ENCODE assay signal across 8 mouse cellular contexts in the genomic region with DNA sequence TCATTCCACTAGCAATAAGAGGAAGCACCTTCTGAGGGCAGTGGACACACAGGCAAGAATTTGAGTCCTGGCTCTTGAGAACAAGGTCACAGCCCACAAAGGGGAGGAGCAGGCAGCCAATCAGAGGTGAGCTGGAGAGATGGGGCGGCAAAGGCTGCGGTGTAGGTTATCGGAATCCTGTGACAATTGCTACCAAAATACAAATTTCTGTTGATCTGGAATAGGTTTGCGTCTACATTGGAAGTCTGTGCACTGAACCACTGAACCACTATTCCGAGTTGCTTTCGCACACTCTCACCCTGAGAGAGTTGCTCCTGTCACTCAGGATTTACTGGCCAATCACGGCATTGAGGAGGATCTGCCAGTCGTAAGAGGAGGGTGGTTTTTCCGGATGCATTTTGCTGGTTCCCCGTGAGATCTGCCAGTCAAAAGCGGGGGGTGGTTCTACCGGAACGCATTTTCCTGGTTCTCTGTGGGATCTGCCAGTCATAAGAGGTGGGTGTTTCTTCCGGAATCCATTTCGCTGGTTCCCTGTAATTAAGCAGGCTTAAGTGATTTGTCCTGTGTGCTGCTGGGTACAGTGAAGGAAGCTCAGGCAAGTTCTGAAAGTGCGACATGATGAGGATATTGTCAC. TPM values are rescaled to one million over a fixed set of nuclear protein-coding genes. Genes with fewer than 3 reads are reported as not detected.
DNase-seq lines count a peak whose midpoint lies in the region; ATAC-seq and TF ChIP-seq lines count a peak whose summit lies in the region.
"Not testable (repeated sequence)": the region's sequence is repeated elsewhere in the genome, so short reads cannot be mapped to it uniquely, and the experiment has no call there.

No protein-coding gene starts in this region.

- peak overlapping the region; percentile 52 for H3K9ac ChIP-seq in lung, postnatal 0 days (replicated peaks; ENCODE audit: low read depth)

- H3K27ac ChIP-seq in hindbrain, embryonic 10.5 days, result 0 out of 2 replicates have a peak overlapping the region, but pooled peaks have one; percentile 16
- not testable (repeated sequence) for H3K27ac ChIP-seq in lung, postnatal 0 days (ENCODE audit: low read length)

- not testable (repeated sequence) for TF ChIP-seq EP300 in lung, postnatal 0 days (IDR thresholded peaks at IDR 0.05)

- TF ChIP-seq CTCF in lung, postnatal 0 days (IDR thresholded peaks at IDR 0.05), result not testable (repeated sequence)

- H3K9me3 ChIP-seq in hindbrain, embryonic 10.5 days, result peaks cover 17% of the 10 kb centered on the region; the same call in 1 of the 2 replicates
- H3K9me3 ChIP-seq in lung, postnatal 0 days (ENCODE audit: low read length), result not testable (repeated sequence)

- H3K27me3 ChIP-seq in hindbrain, embryonic 10.5 days (ENCODE audit: insufficient read depth, poor library complexity, severe bottlenecking); lung, postnatal 0 days (replicated peaks; ENCODE audit: insufficient read depth, low read length): not testable (repeated sequence)

- H3K4me3 ChIP-seq in hindbrain, embryonic 10.5 days, result peak overlapping the region; percentile 55
- peak overlapping the region; percentile 46 for H3K4me3 ChIP-seq in lung, postnatal 0 days (ENCODE audit: low read depth, low read length)

- peak; percentile 100 for ATAC-seq in frontal cortex, adult (ENCODE audit: low TSS enrichment)
- peak; percentile 100 for ATAC-seq in lung, postnatal 0 days

- 4% methylated on average over 16 of the region's 16 CpGs for WGBS in hindbrain, embryonic 10.5 days
- WGBS in lung, postnatal 0 days, result 4% methylated on average over 16 of the region's 16 CpGs

- DNase-seq in MN1 (ENCODE audit: low spot score), result peak; percentile 99
- DNase-seq in cerebellum, adult 9-10 months, result peak; percentile 90
- peak; percentile 85 for DNase-seq in hindbrain, embryonic 10.5 days (ENCODE audit: low spot score)
- DNase-seq in layer of hippocampus, adult 9-11 months, result peak; percentile 92
- peak; percentile 96 for DNase-seq in lung, postnatal 0 days (ENCODE audit: low spot score)
- DNase-seq in ovary, postnatal 14 days (ENCODE audit: low spot score), result peak; percentile 68
- peak; percentile 86 for DNase-seq in thymus, postnatal 14 days

- peak overlapping the region; percentile 59 for H3K4me2 ChIP-seq in lung, postnatal 0 days (replicated peaks; ENCODE audit: low read depth, low read length)

- H3K36me3 ChIP-seq in hindbrain, embryonic 10.5 days; lung, postnatal 0 days (ENCODE audit: insufficient read depth, low read length): not testable (repeated sequence)

- H3K4me1 ChIP-seq in hindbrain, embryonic 10.5 days (replicated peaks); lung, postnatal 0 days (ENCODE audit: insufficient read depth, low read depth, low read length): not testable (repeated sequence)

RNA-seq across cellular contexts. Expression of a gene that starts 59.2 kb away (rescaled TPM):
- 2.9 and 4.8 TPM in 2 replicates for polyA plus RNA-seq in hindbrain, embryonic 10.5 days (2016; fragmentation: Nextera tagmentation; extraction: Ambion mirVana)
- 1.9 and 2.8 TPM in 2 replicates for polyA plus RNA-seq in lung, postnatal 0 days (2015; fragmentation: Nextera tagmentation; extraction: Ambion mirVana)
